Comparison of ENCODE assay signal across 12 mouse cellular contexts in genomic region chr7:16274922-16275890, GRCm38 (mm10). TPM values are rescaled to one million over a fixed set of nuclear protein-coding genes. Genes with fewer than 3 reads are reported as not detected.
DNase-seq lines count a peak whose midpoint lies in the region; ATAC-seq lines count a peak whose summit lies in the region.
"Had no signal": no experiment of that assay in that cellular context is flagged by ENCODE, and none has a peak within 500 bp of the region (broad histone marks: within the 10 kb centered on the region; RNA-seq: fewer than 3 reads in every experiment).

No protein-coding gene starts in this region.

- H3K36me3 ChIP-seq in heart, embryonic 11.5 days (ENCODE audit: control insufficient read depth, insufficient read depth, low read length): peaks cover 16% of the 10 kb centered on the region
- peaks cover 54% of the 10 kb centered on the region for H3K36me3 ChIP-seq in liver, embryonic 13.5 days

- no peak for DNase-seq in heart, postnatal 4 days
- DNase-seq in 416B (ENCODE audit: low read depth): peak; percentile 92
- peak; percentile 38 for DNase-seq in c-Kit-negative CD71-positive TER-119-positive erythroid progenitor cells, embryonic 14.5 days (ENCODE audit: low read depth, low spot score)
- DNase-seq in liver, embryonic 13.5 days: peak; percentile 52
- no peak for DNase-seq in frontal cortex, postnatal 36 days (ENCODE audit: low spot score in 2 of 2)
- DNase-seq in thymus, postnatal 36 days: no peak
- no peak for DNase-seq in natural killer cell, adult 2 months (ENCODE audit: low spot score in 2 of 2)

- 80% methylated on average over 10 of the region's 10 CpGs for WGBS in heart, embryonic 11.5 days (ENCODE audit: insufficient replicate concordance)
- 47% methylated on average over 10 of the region's 10 CpGs for WGBS in liver, embryonic 13.5 days (ENCODE audit: insufficient replicate concordance)

- H3K27ac ChIP-seq in heart, embryonic 11.5 days (ENCODE audit: low read depth, low read length): no peak overlapping the region
- H3K27ac ChIP-seq in liver, embryonic 13.5 days: peak overlapping the region; percentile 98

- no peak overlapping the region; the same call in 1 of the 2 replicates for H3K4me3 ChIP-seq in heart, embryonic 11.5 days (ENCODE audit: low read depth, low read length)
- H3K4me3 ChIP-seq in liver, embryonic 13.5 days (replicated peaks): peak overlapping the region; percentile 84

- H3K4me1 ChIP-seq in heart, embryonic 11.5 days (ENCODE audit: control insufficient read depth, insufficient read depth, low read length): peaks cover 22% of the 10 kb centered on the region
- H3K4me1 ChIP-seq in liver, embryonic 13.5 days (replicated peaks): peaks cover 63% of the 10 kb centered on the region

- ATAC-seq in heart, embryonic 11.5 days (replicated peaks; ENCODE audit: insufficient number of reproducible peaks, low FRiP score, low TSS enrichment): no peak
- ATAC-seq in liver, embryonic 13.5 days (ENCODE audit: low read depth): 0 out of 2 replicates have a peak, but pooled peaks have one; percentile 13
- ATAC-seq: forebrain, embryonic 16.5 days had no signal

- peak overlapping the region; percentile 96; the same call in 1 of the 2 replicates for H3K4me2 ChIP-seq in heart, embryonic 11.5 days
- peak overlapping the region; percentile 100 for H3K4me2 ChIP-seq in liver, embryonic 13.5 days

- H3K9ac ChIP-seq in heart, embryonic 11.5 days (ENCODE audit: low read depth, low read length): no peak overlapping the region
- peak overlapping the region; percentile 93 for H3K9ac ChIP-seq in liver, embryonic 13.5 days

- no peaks in the 10 kb centered on the region for H3K27me3 ChIP-seq in heart, embryonic 11.5 days (ENCODE audit: control insufficient read depth, insufficient read depth, low read length)
- no peaks in the 10 kb centered on the region for H3K27me3 ChIP-seq in liver, embryonic 13.5 days
- H3K27me3 ChIP-seq: CH12.LX had no signal

- H3K9me3 ChIP-seq in heart, embryonic 11.5 days (replicated peaks; ENCODE audit: control insufficient read depth, low read length): no peaks in the 10 kb centered on the region
- H3K9me3 ChIP-seq in liver, embryonic 13.5 days (replicated peaks): no peaks in the 10 kb centered on the region
- H3K9me3 ChIP-seq: midbrain, embryonic 10.5 days had no signal

RNA-seq across cellular contexts. Expression of gene Inafm1, which starts 1.8 kb away (rescaled TPM):
- polyA plus RNA-seq in heart, embryonic 11.5 days (2014; fragmentation: Nextera tagmentation; extraction: Ambion mirVana): 6.6 and 6.7 TPM in 2 replicates
- 10 to 100 TPM; 12.5 to 13.6 TPM for total RNA-seq in heart, postnatal 4 days (2021)
- polyA plus RNA-seq in liver, embryonic 13.5 days (2015; fragmentation: Nextera tagmentation; extraction: Ambion mirVana): 3.9 and 4.4 TPM in 2 replicates

RNA-seq across cellular contexts. Expression of gene Ccdc9, which starts 11.4 kb away (rescaled TPM):
- 11.3 and 16.4 TPM in 2 replicates for polyA plus RNA-seq in heart, embryonic 11.5 days (2014; fragmentation: Nextera tagmentation; extraction: Ambion mirVana)
- 10 to 100 TPM; 39.4 to 43.1 TPM for total RNA-seq in heart, postnatal 4 days (2021)
- 12.6 and 17.5 TPM in 2 replicates for polyA plus RNA-seq in liver, embryonic 13.5 days (2015; fragmentation: Nextera tagmentation; extraction: Ambion mirVana)

RNA-seq across cellular contexts. Expression of gene C5ar1, which starts 15.9 kb away (rescaled TPM):
- polyA plus RNA-seq in heart, embryonic 11.5 days (2014; fragmentation: Nextera tagmentation; extraction: Ambion mirVana): 0.74 and 1.5 TPM in 2 replicates
- total RNA-seq in heart, postnatal 4 days (2021): 1 to 10 TPM; 1.8 to 1.9 TPM
- polyA plus RNA-seq in liver, embryonic 13.5 days (2015; fragmentation: Nextera tagmentation; extraction: Ambion mirVana): 1.4 TPM in 2 replicates
- total RNA-seq: CH12.LX had no signal

RNA-seq across cellular contexts. Expression of gene C5ar2, which starts 31.3 kb away (rescaled TPM):
- polyA plus RNA-seq in heart, embryonic 11.5 days (2014; fragmentation: Nextera tagmentation; extraction: Ambion mirVana): 0.21 and 0.34 TPM in 2 replicates
- under 1 TPM; 0.45 to 0.50 TPM for total RNA-seq in heart, postnatal 4 days (2021)
- polyA plus RNA-seq in liver, embryonic 13.5 days (2015; fragmentation: Nextera tagmentation; extraction: Ambion mirVana): 0.72 and 0.77 TPM in 2 replicates
- polyA plus RNA-seq: forebrain, embryonic 16.5 days; limb, embryonic 11.5 days had no signal

RNA-seq across cellular contexts. Expression of gene Bbc3, which starts 33.0 kb away (rescaled TPM):
- polyA plus RNA-seq in heart, embryonic 11.5 days (2014; fragmentation: Nextera tagmentation; extraction: Ambion mirVana): 3.7 and 6.0 TPM in 2 replicates
- total RNA-seq in heart, postnatal 4 days (2021): 1 to 10 TPM; 7.0 to 9.0 TPM
- polyA plus RNA-seq in liver, embryonic 13.5 days (2015; fragmentation: Nextera tagmentation; extraction: Ambion mirVana): 4.1 and 4.5 TPM in 2 replicates

Comparison
In these comparisons a context has a peak if more than half of its experiments do, and no peak if none do; other contexts are left out.
1. DNase-seq: peak in 416B (single experiment), c-Kit-negative CD71-positive TER-119-positive erythroid progenitor cells, embryonic 14.5 days (single experiment) and liver, embryonic 13.5 days (single experiment); none in heart, postnatal 4 days (single experiment), frontal cortex, postnatal 36 days (0 of 2), thymus, postnatal 36 days (0 of 2) and natural killer cell, adult 2 months (0 of 2).